Mouse (Mus musculus) hindbrain, embryonic 12.5 days (tissue): ENCODE measurements around the gene Pgghg. TPM values are rescaled to one million over a fixed set of nuclear protein-coding genes. Genes with fewer than 3 reads are reported as not detected.
A peak's percentile ranks its signal among the peaks of the same experiment; 100 is the strongest.

Source experiments
- ATAC-seq: fragments of 200-750 bp; cut with Nextera tagmentation; 2 replicates; pipeline ENCODE4 v1.8.0; 2017; ENCODE audit warnings: moderate TSS enrichment; ENCODE audit not compliant: low FRiP score
- H3K27ac ChIP-seq: fragments of 300-500 bp; sonication (generic); 2 replicates; pipeline ENCODE4 v1.5.1; 2016; ENCODE audit warnings: mild to moderate bottlenecking
- H3K27me3 ChIP-seq: fragments of 300-500 bp; sonication (generic); 2 replicates; pipeline ENCODE4 v1.6.1; 2016; ENCODE audit warnings: mild to moderate bottlenecking
- H3K36me3 ChIP-seq: fragments of 300-500 bp; sonication (generic); 2 replicates; pipeline ENCODE4 v1.6.1; 2016; ENCODE audit warnings: mild to moderate bottlenecking
- H3K4me1 ChIP-seq: fragments of 300-500 bp; sonication (generic); 2 replicates; pipeline ENCODE4 v1.6.1; 2016
- H3K4me2 ChIP-seq: fragments of 300-500 bp; sonication (generic); replicated peaks from 2 replicates; pipeline ENCODE4 v1.6.1; 2016; ENCODE audit warnings: mild to moderate bottlenecking
- H3K4me3 ChIP-seq: fragments of 300-500 bp; sonication (generic); 2 replicates; pipeline ENCODE4 v1.5.1; 2016; ENCODE audit warnings: mild to moderate bottlenecking
- H3K9ac ChIP-seq: fragments of 300-500 bp; sonication (generic); 2 replicates; pipeline ENCODE4 v1.6.1; 2016; ENCODE audit warnings: mild to moderate bottlenecking, moderate library complexity
- H3K9me3 ChIP-seq: fragments of 300-500 bp; sonication (generic); replicated peaks from 2 replicates; pipeline ENCODE4 v1.6.1; 2016; ENCODE audit warnings: mild to moderate bottlenecking
- WGBS: fragments of 180-500 bp; shearing (Covaris S2); methylation state at CpG from one replicate; pipeline ENCODE4 v1.1.7; 2016; 5-methylcytosine and 5-hydroxymethylcytosine counted together
- polyA plus RNA-seq: library from polyadenylated mRNA; unstranded; fragments of >200 nt; fragmentation: Nextera tagmentation; extraction: Ambion mirVana; gene quantifications from 2 replicates; pipeline ENCODE4 v1.2.1, GENCODE M21; 2016

The Pgghg gene
- polyA plus RNA-seq, 1 experiment from 2014 or later: 15.5 TPM

DNA sequence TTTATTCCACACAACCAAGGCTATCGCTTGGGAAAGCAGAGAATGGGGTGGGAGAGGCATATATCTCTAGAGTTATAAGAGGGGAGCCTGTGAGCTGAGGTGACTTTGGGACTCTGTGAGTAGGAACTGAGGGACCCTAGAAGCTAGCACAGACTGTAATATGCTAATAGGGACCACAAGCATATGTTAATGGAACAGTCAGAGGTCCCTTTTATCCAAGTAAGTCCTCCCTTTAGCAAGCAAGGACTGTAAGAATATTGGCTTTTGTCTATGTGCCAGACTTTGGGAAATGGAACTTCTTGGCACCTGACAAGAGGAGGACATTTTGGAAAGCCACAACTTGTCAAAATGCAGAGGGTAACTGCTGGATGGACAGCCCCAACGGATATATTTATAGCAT, 2.3 kb upstream of the Pgghg start:
- H3K4me1 ChIP-seq: peaks cover 20% of the 10 kb centered on the region
- peaks cover 3% of the 10 kb centered on the region; the same call in 1 of the 2 replicates for H3K27me3 ChIP-seq
- H3K4me3 ChIP-seq: no peak overlapping the region
- no peaks in the 10 kb centered on the region for H3K9me3 ChIP-seq
- no peak overlapping the region for H3K27ac ChIP-seq
- WGBS: 35% methylated on average over 2 of the region's 2 CpGs
- no peak for ATAC-seq
- H3K9ac ChIP-seq: no peak overlapping the region
- no peaks in the 10 kb centered on the region for H3K36me3 ChIP-seq
- H3K4me2 ChIP-seq: no peak overlapping the region

DNA sequence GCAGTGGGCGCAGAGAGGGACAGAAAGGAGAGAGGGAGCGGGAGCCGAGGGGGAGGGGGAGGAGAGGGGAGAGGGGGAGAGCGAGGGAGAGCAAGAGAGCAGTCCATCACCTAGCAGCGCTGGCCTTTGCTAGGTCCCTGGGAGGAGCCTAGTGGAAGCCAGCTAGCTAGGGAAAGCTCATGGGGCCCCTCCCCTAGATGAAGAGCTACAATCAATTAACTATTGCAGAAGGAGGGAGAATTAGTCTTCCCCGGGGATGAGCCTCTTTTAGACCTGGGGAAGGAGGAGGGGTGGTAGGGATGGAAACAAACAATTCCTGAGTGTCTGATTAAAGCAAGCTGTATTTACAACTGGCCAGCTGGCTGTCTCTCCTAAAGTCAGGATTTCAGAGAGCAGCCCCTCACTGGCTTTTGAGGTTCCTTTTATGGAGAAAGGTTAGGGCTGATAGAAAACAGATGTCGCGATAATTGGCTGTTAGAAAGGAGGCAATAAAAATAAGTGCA, 1.5 kb upstream of the Pgghg start:
- no peaks in the 10 kb centered on the region; the same call in 1 of the 2 replicates for H3K36me3 ChIP-seq
- H3K9ac ChIP-seq: no peak overlapping the region
- H3K4me1 ChIP-seq: peaks cover 20% of the 10 kb centered on the region
- H3K27me3 ChIP-seq: peaks cover 3% of the 10 kb centered on the region; the same call in 1 of the 2 replicates
- peak overlapping the region; percentile 9; the same call in 1 of the 2 replicates for H3K4me2 ChIP-seq
- H3K4me3 ChIP-seq: no peak overlapping the region
- no peak for ATAC-seq
- H3K9me3 ChIP-seq: no peaks in the 10 kb centered on the region
- H3K27ac ChIP-seq: no peak overlapping the region
- WGBS: 16% methylated on average over 8 of the region's 8 CpGs

DNA sequence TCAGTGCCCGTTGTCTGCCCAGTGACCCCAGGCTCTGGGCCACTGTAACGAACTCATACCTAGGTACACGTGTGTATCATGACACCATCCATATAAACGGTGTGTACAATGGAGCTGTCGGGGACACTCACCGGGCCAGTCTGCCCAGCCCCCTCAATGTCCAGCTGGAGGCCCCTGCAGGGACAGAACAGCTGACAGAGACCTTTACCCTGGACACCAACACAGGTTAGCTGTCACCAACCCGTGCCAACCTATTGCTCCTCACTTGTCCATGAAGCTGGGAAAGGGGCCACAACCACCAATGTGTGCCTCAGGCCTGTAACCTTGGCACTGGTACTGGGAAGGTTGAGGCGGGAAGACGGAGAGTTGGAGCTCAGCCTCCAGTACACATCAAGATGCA, 1.1 kb downstream of the Pgghg start:
- H3K36me3 ChIP-seq: no peaks in the 10 kb centered on the region; the same call in 1 of the 2 replicates
- 57% methylated on average over 9 of the region's 9 CpGs for WGBS

DNA sequence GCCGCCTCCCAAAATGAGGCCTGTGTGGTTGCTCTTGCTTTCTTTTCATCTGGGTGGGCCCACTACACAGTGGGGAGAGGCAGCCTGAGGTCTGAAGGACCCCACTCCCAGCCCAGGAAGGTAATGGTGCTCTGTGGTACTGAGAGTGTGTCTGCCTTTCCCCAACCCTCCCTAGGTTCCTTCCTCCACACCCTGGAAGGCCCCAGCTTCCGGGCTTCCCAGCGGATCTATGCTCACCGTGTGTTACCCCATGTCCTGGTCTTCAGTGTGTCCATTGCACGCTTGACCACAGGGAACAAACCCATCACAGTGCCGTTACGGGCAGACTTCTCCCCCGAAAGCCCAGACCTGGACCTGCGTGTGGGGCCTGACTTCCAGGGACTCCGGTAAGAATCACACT, 1.6 kb downstream of the Pgghg start:
- Histone ChIP-seq H3K4me3 (no peak overlapping the region), H3K4me2 (no peak overlapping the region), H3K27ac (no peak overlapping the region), H3K9ac (no peak overlapping the region), H3K27me3 (no peaks in the 10 kb centered on the region), H3K4me1 (peaks cover 20% of the 10 kb centered on the region), H3K36me3 (no peaks in the 10 kb centered on the region; the same call in 1 of the 2 replicates), H3K9me3 (no peaks in the 10 kb centered on the region)
- WGBS: 90% methylated on average over 10 of the region's 10 CpGs
- no peak for ATAC-seq

More for the DNA sequence above, 1.1 kb downstream of the Pgghg start:
- Histone ChIP-seq H3K9ac (peak overlapping the region; percentile 65), H3K4me3 (peak overlapping the region; percentile 39), H3K27ac (peak overlapping the region; percentile 18; the same call in 1 of the 2 replicates), H3K9me3 (no peaks in the 10 kb centered on the region), H3K4me2 (peak overlapping the region; percentile 59), H3K4me1 (peaks cover 20% of the 10 kb centered on the region), H3K27me3 (no peaks in the 10 kb centered on the region)
- ATAC-seq: no peak

DNA sequence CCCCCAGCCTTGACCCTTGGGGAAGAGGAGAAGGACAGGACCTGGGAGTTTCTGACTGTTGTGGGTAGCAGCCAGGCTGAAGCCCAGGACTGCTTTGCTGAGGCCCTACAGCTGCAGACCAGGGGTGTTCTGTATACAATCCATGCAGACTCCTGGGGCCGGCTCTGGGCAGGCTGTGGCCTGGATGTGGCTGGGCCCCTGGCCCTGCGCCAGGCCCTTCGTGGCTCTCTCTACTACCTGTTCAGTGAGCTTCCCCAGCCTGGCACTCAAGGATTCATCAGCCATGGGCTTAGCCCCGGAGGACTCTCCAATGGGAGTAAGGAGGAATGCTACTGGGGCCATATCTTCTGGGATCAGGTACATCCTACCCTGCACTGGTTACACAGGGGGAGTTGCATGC, 2.2 kb downstream of the Pgghg start:
- 94% methylated on average over 4 of the region's 4 CpGs for WGBS
- no peak for ATAC-seq
- H3K27me3 ChIP-seq: no peaks in the 10 kb centered on the region
- H3K4me1 ChIP-seq: peaks cover 20% of the 10 kb centered on the region
- no peak overlapping the region for H3K4me2 ChIP-seq
- H3K9ac ChIP-seq: no peak overlapping the region; the same call in 1 of the 2 replicates
- no peaks in the 10 kb centered on the region; the same call in 1 of the 2 replicates for H3K36me3 ChIP-seq
- no peak overlapping the region for H3K27ac ChIP-seq
- H3K4me3 ChIP-seq: no peak overlapping the region
- no peaks in the 10 kb centered on the region for H3K9me3 ChIP-seq

DNA sequence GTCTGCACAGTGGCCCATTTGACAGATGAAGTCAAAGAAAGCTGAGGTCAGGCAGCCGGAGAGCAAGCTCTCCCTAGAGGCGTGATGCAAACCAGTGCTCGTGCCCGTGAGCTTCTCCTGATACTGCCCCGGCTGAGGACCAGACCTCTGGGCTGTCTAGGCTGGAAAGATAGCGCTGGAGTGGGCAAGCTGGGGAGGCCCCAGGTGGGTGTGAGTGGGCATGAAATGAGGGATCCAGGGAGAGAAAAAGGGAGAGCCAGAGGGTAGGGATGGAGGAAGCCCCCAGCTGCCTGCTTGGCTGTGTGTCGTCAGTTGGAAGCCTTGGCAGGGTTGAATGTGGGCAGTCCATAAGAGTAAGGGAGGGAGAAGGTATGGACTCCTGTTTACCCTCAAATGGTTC, 3.0 kb downstream of the Pgghg start:
- 89% methylated on average over 7 of the region's 7 CpGs for WGBS
- Histone ChIP-seq H3K9ac (no peak overlapping the region), H3K4me1 (peaks cover 20% of the 10 kb centered on the region), H3K27ac (no peak overlapping the region), H3K9me3 (no peaks in the 10 kb centered on the region), H3K36me3 (no peaks in the 10 kb centered on the region; the same call in 1 of the 2 replicates), H3K4me2 (no peak overlapping the region), H3K27me3 (no peaks in the 10 kb centered on the region), H3K4me3 (no peak overlapping the region)
- ATAC-seq: no peak

DNA sequence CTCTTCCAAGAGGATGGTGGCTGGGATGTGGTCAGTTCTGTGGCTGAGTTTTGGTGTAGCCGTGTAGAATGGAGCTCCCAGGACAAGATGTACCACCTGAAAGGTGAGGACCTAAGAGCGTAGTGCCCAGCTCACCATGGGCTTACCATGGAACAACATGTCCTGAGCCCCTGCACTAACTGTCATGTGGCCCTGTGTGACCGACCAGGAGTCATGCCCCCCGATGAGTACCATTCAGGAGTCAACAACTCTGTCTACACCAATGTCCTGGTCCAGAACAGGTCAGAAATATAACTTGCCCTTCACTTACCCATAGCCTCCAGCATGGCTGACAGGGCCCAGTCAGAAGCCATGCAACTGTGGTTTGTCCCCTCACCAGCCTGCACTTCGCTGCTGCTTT, 4.1 kb downstream of the Pgghg start:
- Histone ChIP-seq H3K36me3 (no peaks in the 10 kb centered on the region; the same call in 1 of the 2 replicates), H3K9me3 (no peaks in the 10 kb centered on the region), H3K27me3 (no peaks in the 10 kb centered on the region), H3K27ac (no peak overlapping the region), H3K4me1 (peaks cover 14% of the 10 kb centered on the region), H3K9ac (no peak overlapping the region), H3K4me3 (no peak overlapping the region), H3K4me2 (no peak overlapping the region)
- ATAC-seq: no peak
- WGBS: 92% methylated on average over 5 of the region's 5 CpGs

DNA sequence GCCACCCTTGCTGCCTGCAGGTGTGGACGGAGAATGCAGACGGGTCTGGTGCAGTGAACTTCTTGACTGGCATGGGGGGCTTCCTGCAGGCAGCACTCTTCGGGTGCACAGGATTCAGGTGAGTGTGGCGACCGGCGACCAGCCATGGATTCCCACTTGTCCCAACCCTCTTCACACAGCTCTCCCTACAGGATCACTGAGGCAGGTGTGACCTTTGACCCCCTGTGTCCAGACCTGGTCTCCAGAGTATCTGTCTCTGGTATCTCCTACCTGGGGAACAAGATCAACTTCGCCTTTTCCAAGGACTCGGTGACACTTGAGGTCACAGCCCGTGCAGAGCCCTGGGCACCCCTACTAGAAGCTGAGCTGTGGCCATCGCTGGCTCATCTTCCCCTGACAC, 5.1 kb downstream of the Pgghg start:
- 87% methylated on average over 10 of the region's 10 CpGs for WGBS
- Histone ChIP-seq H3K9ac (no peak overlapping the region), H3K36me3 (no peaks in the 10 kb centered on the region; the same call in 1 of the 2 replicates), H3K9me3 (no peaks in the 10 kb centered on the region), H3K4me3 (no peak overlapping the region), H3K27ac (no peak overlapping the region), H3K4me2 (no peak overlapping the region), H3K4me1 (peaks cover 19% of the 10 kb centered on the region), H3K27me3 (no peaks in the 10 kb centered on the region)
- ATAC-seq: no peak

DNA sequence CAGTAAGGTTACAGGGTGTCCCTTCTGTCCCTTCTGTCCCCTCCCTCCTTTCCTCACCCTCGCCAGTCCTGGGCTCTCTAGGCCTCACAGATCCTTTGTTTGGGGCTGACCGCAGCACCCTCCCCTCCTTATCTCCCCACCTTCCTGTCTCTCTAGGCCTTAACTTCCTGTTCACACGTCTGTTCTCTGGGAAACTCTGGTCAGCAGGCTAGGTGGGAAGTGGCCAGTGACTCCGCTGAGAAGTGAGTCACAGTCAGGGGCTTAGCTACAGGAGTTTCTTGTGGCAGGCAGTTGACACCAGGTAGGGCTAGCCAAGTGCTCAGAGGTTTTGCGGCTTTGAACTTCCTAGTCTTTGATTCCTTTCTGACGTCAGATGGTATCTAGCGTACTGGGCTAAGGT, 5.8 kb downstream of the Pgghg start:
- Histone ChIP-seq H3K4me2 (no peak overlapping the region), H3K36me3 (no peaks in the 10 kb centered on the region; the same call in 1 of the 2 replicates), H3K9me3 (no peaks in the 10 kb centered on the region), H3K9ac (no peak overlapping the region), H3K27ac (no peak overlapping the region), H3K27me3 (no peaks in the 10 kb centered on the region), H3K4me3 (no peak overlapping the region), H3K4me1 (peaks cover 19% of the 10 kb centered on the region)
- 73% methylated on average over 7 of the region's 7 CpGs for WGBS
- ATAC-seq: no peak

DNA sequence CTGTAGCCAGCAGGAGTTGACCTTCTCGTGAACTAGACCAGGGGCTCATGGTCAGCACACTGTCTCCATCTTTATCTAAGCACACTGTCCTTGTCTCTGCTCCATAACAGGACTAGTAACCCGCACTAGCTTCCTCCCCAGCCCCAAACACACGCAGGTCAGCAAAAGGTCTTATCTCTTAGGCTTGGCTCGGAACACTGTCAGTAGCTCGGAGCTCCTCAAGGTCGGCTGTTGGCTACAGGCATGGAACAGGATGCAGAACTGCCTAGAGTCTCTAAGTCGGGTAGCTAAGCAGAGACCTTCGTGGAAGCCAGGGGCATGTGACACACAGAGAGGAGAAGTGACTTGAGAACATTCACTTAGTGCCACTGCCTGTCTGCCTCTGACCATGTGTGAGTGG, 7.0 kb downstream of the Pgghg start:
- Histone ChIP-seq H3K4me2 (no peak overlapping the region), H3K36me3 (no peaks in the 10 kb centered on the region; the same call in 1 of the 2 replicates), H3K27ac (no peak overlapping the region), H3K4me1 (peaks cover 14% of the 10 kb centered on the region), H3K4me3 (no peak overlapping the region), H3K27me3 (no peaks in the 10 kb centered on the region), H3K9ac (no peak overlapping the region), H3K9me3 (no peaks in the 10 kb centered on the region)
- 85% methylated on average over 8 of the region's 8 CpGs for WGBS
- ATAC-seq: no peak

DNA sequence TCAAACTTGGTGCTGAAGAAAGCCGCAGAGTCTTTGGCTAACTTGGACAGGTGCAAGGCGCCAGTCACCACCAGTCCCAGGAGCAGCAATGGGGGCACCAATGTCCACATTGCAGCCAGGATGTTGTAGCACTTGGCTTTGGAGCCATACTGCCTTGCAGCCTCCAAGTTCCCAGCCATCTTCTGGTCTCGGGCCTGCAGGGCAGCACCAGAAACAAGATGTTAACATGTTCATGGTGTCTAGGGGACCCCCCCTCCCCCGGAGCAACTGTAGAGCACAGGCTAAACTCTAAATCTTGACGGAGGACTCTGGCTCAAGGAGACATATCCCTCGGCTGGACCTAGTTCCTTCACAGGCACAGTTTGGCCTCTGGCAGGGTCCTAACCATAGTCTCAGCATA, 8.1 kb downstream of the Pgghg start:
- 90% methylated on average over 6 of the region's 6 CpGs for whole genome bisulfite sequencing
- Histone ChIP-seq H3K9ac (no peak overlapping the region), H3K9me3 (no peaks in the 10 kb centered on the region), H3K4me2 (no peak overlapping the region), H3K27ac (no peak overlapping the region), H3K27me3 (no peaks in the 10 kb centered on the region), H3K4me3 (no peak overlapping the region), H3K4me1 (peaks cover 16% of the 10 kb centered on the region), H3K36me3 (no peaks in the 10 kb centered on the region; the same call in 1 of the 2 replicates)
- no peak for ATAC-seq

DNA sequence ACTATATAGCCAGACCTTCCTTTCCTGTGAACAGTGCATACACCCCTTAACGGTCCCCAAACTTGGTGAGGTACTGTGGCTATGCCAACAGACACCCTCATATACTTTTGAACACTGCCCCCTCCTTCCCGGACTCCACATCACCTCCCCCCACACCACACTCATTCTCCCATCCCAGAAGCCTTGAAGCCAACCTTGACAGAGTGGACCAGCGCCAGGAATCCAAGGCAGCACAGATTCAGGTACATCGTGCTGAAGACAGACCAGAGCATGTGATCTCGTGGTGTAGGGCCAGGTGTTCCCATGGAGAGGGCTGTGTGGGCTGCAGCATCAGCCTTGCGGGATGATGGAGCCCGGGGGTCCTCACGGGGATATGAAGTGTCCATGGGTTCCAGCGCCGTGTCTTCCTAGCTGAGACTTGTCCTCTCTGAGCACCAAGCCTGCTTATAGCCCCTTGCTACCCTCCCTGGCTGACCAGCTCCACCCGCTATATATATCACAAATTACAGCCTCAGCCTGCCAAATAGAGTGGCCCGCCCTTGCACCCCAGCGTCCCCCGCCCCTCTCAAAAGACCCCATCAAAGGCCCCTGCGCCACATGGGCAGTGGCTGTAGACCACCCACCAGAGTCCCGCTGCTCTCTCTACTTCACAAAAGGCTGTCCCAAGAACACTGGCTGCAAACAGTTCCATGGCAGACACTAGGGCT, 8.8 kb downstream of the Pgghg start, which contains the start of gene Ifitm5:
Gene Ifitm5 (minus strand): TSS at position 468 of the 707 bp plus-strand sequence.
- Histone ChIP-seq H3K36me3 (no peaks in the 10 kb centered on the region; the same call in 1 of the 2 replicates), H3K9ac (no peak within 1 kb of the TSS), H3K4me1 (peaks cover 23% of the 10 kb centered on the region), H3K9me3 (no peaks in the 10 kb centered on the region), H3K4me2 (no peak within 1 kb of the TSS), H3K4me3 (no peak within 1 kb of the TSS), H3K27me3 (no peaks in the 10 kb centered on the region), H3K27ac (no peak within 1 kb of the TSS)
- ATAC-seq: no peak
- WGBS: 81% methylated on average over 16 of the region's 16 CpGs
